Mouse (Mus musculus) CH12.LX (cell line): ENCODE measurements around the gene Gipc2. TPM values are rescaled to one million over a fixed set of nuclear protein-coding genes. Genes with fewer than 3 reads are reported as not detected.

Experiments
- DNase-seq: peaks from one replicate; pipeline ENCODE4 v3.0.0-alpha.2; 2013; ENCODE audit errors: extremely low read depth
- H3K27ac ChIP-seq: 2 replicates; pipeline ENCODE4 v1.5.1; 2012; ENCODE audit warnings: low read depth, mild to moderate bottlenecking, control low read depth, moderate library complexity; ENCODE audit not compliant: insufficient read depth
- H3K27me3 ChIP-seq: replicated peaks from 2 replicates; pipeline ENCODE3; 2012; ENCODE audit warnings: inconsistent platforms
- H3K36me3 ChIP-seq, 2 experiments: replicated peaks in 1 of 2; 2 replicates each; pipeline versions ENCODE3 to v1.6.1; 2012; ENCODE audit warnings: inconsistent platforms in 1 of 2, low read length in 1 of 2, mild to moderate bottlenecking in 1 of 2, mixed read lengths in 1 of 2, moderate library complexity in 1 of 2; ENCODE audit not compliant: control insufficient read depth in 1 of 2, insufficient read depth in 1 of 2
- H3K4me1 ChIP-seq, 2 experiments: 2 replicates each; pipeline ENCODE4 v1.6.1; 2012; ENCODE audit warnings: inconsistent platforms in 1 of 2, moderate library complexity in 1 of 2; ENCODE audit not compliant: insufficient read depth in 2 of 2, control insufficient read depth in 1 of 2
- H3K4me2 ChIP-seq: 2 replicates; pipeline ENCODE4 v1.6.1; 2012; ENCODE audit warnings: low read depth, mild to moderate bottlenecking, control low read depth; ENCODE audit not compliant: poor library complexity, insufficient read depth, severe bottlenecking
- H3K4me3 ChIP-seq, 3 experiments: fragments of 150-350 bp in 1 of 3; sonication (generic) in 1 of 3; replicated peaks in 1 of 3; 2 replicates each; pipeline versions ENCODE3 to v1.5.1; 2011 to 2012; ENCODE audit warnings: low read depth in 2 of 3, low read length in 2 of 3, mild to moderate bottlenecking in 2 of 3, moderate library complexity in 2 of 3, control low read depth in 1 of 3, improper control_type of control experiment in 1 of 3, inconsistent platforms in 1 of 3, mixed read lengths in 1 of 3; ENCODE audit not compliant: poor library complexity in 1 of 3
- H3K79me2 ChIP-seq: replicated peaks from 2 replicates; pipeline ENCODE4 v1.6.1; 2012; ENCODE audit warnings: mild to moderate bottlenecking, moderate library complexity; ENCODE audit not compliant: control insufficient read depth, poor library complexity, insufficient read depth, severe bottlenecking; ENCODE audit errors: extremely low read depth
- H3K9ac ChIP-seq: 2 replicates; pipeline ENCODE4 v1.6.1; 2012; ENCODE audit warnings: low read depth, mild to moderate bottlenecking, control low read depth, moderate library complexity; ENCODE audit not compliant: insufficient read depth
- H3K9me3 ChIP-seq: replicated peaks from 2 replicates; pipeline ENCODE3; 2012; ENCODE audit warnings: low read length, inconsistent platforms, mixed read lengths
- BHLHE40 ChIP-seq: IDR thresholded peaks from 2 replicates; pipeline ENCODE4 v1.6.1; 2011; ENCODE audit warnings: mild to moderate bottlenecking, low read depth, low read length, improper control_type of control experiment
- CHD1 ChIP-seq: IDR thresholded peaks from 2 replicates; pipeline ENCODE4 v1.6.1; 2012; ENCODE audit warnings: low read depth, low read length, improper control_type of control experiment, inconsistent platforms
- CHD2 ChIP-seq: IDR thresholded peaks from 2 replicates; pipeline ENCODE4 v1.6.1; 2011; ENCODE audit warnings: low read length, improper control_type of control experiment
- EP300 ChIP-seq: IDR thresholded peaks from 2 replicates; pipeline ENCODE4 v1.6.1; 2011; ENCODE audit warnings: low read length, improper control_type of control experiment
- HCFC1 ChIP-seq: IDR thresholded peaks from 2 replicates; pipeline ENCODE4 v1.6.1; 2012; ENCODE audit warnings: low read depth, mild to moderate bottlenecking, inconsistent platforms, low read length, improper control_type of control experiment
- MAFK ChIP-seq: IDR thresholded peaks from 2 replicates; pipeline ENCODE4 v1.6.1; 2011; ENCODE audit warnings: low read length, improper control_type of control experiment; ENCODE audit not compliant: insufficient replicate concordance
- MAX ChIP-seq: IDR thresholded peaks from 2 replicates; pipeline ENCODE4 v1.6.1; 2011; ENCODE audit warnings: low read length, improper control_type of control experiment
- MAZ ChIP-seq: IDR thresholded peaks from 2 replicates; pipeline ENCODE4 v1.6.1; 2012; ENCODE audit warnings: low read depth, mild to moderate bottlenecking, inconsistent platforms, low read length, improper control_type of control experiment, moderate library complexity
- MXI1 ChIP-seq: IDR thresholded peaks from 2 replicates; pipeline ENCODE4 v1.6.1; 2011; ENCODE audit warnings: mild to moderate bottlenecking, low read depth, low read length, improper control_type of control experiment
- MYC ChIP-seq: IDR thresholded peaks from 2 replicates; pipeline ENCODE4 v1.6.1; 2011; ENCODE audit warnings: low read depth, mild to moderate bottlenecking, improper control_type of control experiment, low read length
- NELFE ChIP-seq: IDR thresholded peaks from 2 replicates; pipeline ENCODE4 v1.6.1; 2011; ENCODE audit warnings: low read depth, low read length, improper control_type of control experiment
- PAX5 ChIP-seq: IDR thresholded peaks from 2 replicates; pipeline ENCODE4 v1.6.1; 2012; ENCODE audit warnings: low read length, inconsistent platforms, mixed read lengths
- POLR2A ChIP-seq: IDR thresholded peaks from 2 replicates; pipeline ENCODE4 v1.6.1; 2011; ENCODE audit warnings: low read depth, mild to moderate bottlenecking, improper control_type of control experiment, low read length
- POLR2AphosphoS2 ChIP-seq: IDR thresholded peaks from 2 replicates; pipeline ENCODE4 v1.6.1; 2011; ENCODE audit warnings: low read depth, low read length, improper control_type of control experiment
- RAD21 ChIP-seq: IDR thresholded peaks from 2 replicates; pipeline ENCODE4 v1.6.1; 2011; ENCODE audit warnings: low read depth, mild to moderate bottlenecking, low read length, improper control_type of control experiment, moderate library complexity
- SIN3A ChIP-seq: IDR thresholded peaks from 2 replicates; pipeline ENCODE4 v1.6.1; 2012; ENCODE audit warnings: low read length, improper control_type of control experiment, inconsistent platforms
- SMC3 ChIP-seq: IDR thresholded peaks from 2 replicates; pipeline ENCODE4 v1.6.1; 2011; ENCODE audit warnings: low read depth, low read length, improper control_type of control experiment
- TCF12 ChIP-seq: IDR thresholded peaks from 2 replicates; pipeline ENCODE4 v1.6.1; 2014; ENCODE audit warnings: low read depth, mild to moderate bottlenecking, inconsistent platforms, low read length, improper control_type of control experiment
- USF2 ChIP-seq: conservative IDR thresholded peaks from 2 replicates; pipeline ENCODE4 v1.6.1; 2011; ENCODE audit warnings: low read depth, low read length, improper control_type of control experiment
- ZNF384 ChIP-seq: IDR thresholded peaks from 2 replicates; pipeline ENCODE4 v1.6.1; 2012; ENCODE audit warnings: low read depth, low read length, improper control_type of control experiment, inconsistent platforms
- dilution Hi-C: fragments of 300-500 bp; cut with MboI; formaldehyde crosslinking; loops from 2 replicates; pipeline ENCODE4 v1.14.3; 2020; ENCODE audit warnings: low sequenced_read_pairs; ENCODE audit not compliant: extremely low pct_unique_long_range_greater_than_20kb, extremely low pct_ligation_motif_present
- in situ Hi-C: fragments of 300-500 bp; cut with MboI; formaldehyde crosslinking; loops from 3 replicates; pipeline ENCODE4 v1.14.3; 2019; ENCODE audit warnings: low sequenced_read_pairs, low pct_ligation_motif_present, low pct_unique_long_range_greater_than_20kb, mixed read lengths
- polyA plus RNA-seq: library from polyadenylated mRNA; unstranded; fragments of >175 nt; gene quantifications from 2 replicates; pipeline ENCODE4 v1.2.1, GENCODE M21; 2012; ENCODE audit warnings: low read depth; ENCODE audit not compliant: insufficient read length
- total RNA-seq, 2 experiments: library from RNA; depleted of rRNA; stranded (reverse); fragments of 300-350 nt in 1 of 2; fragments of >200 nt in 1 of 2; gene quantifications; 2 replicates each; pipeline ENCODE4 v1.2.3; 2012 to 2014

The Gipc2 gene
- total and polyA plus RNA-seq, 3 experiments, result 0.24 to 1.2 (median 0.38) TPM

DNA sequence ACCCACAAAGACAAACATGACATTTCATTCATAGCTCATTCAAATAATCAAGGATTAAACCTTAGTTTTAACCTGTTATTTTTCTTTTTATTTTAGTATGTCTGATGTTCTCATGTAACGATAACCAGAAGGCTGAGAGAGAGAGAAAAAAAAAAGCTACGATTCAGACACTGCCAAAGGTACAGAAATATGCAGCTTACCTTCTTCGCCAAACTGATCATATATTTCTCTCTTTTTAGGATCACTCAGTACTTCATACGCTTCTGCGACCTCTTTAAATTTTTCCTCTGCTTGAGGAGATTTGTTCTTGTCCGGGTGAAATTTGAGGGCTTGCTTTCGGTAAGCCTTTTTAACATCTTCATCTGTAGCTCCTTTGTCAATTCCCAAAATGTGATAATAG lies 27.1 kb upstream of the Gipc2 start:
- Histone ChIP-seq H3K4me1 (peaks cover 11 to 45% of the 10 kb centered on the region in 2 experiments), H3K79me2 (peaks cover 19% of the 10 kb centered on the region), H3K27ac (no peak overlapping the region; the same call in 1 of the 2 replicates), H3K36me3 (peaks cover 0 to 3% of the 10 kb centered on the region in 2 experiments), H3K4me3 (peak overlapping the region; percentile 62 to 70 (median 64)), H3K9ac (peak overlapping the region; percentile 99), H3K9me3 (no peaks in the 10 kb centered on the region), H3K27me3 (peaks cover 2% of the 10 kb centered on the region), H3K4me2 (peak overlapping the region; percentile 91)
- no peak for DNase-seq
- in situ Hi-C loops (loop anchor here (5.0 kb wide), 1 partner anchor 71 kb away; no protein-coding TSS in a partner anchor), dilution Hi-C loops (no loop called here)
- TF ChIP-seq HCFC1 (no peak), MAZ (no peak), BHLHE40 (no peak), ZNF384 (peak; percentile 67), PAX5 (no peak), MYC (no peak), SIN3A (0 out of 2 replicates have a peak, but pooled peaks have one; percentile 7), SMC3 (no peak), USF2 (no peak), MAFK (no peak), MAX (no peak)

DNA sequence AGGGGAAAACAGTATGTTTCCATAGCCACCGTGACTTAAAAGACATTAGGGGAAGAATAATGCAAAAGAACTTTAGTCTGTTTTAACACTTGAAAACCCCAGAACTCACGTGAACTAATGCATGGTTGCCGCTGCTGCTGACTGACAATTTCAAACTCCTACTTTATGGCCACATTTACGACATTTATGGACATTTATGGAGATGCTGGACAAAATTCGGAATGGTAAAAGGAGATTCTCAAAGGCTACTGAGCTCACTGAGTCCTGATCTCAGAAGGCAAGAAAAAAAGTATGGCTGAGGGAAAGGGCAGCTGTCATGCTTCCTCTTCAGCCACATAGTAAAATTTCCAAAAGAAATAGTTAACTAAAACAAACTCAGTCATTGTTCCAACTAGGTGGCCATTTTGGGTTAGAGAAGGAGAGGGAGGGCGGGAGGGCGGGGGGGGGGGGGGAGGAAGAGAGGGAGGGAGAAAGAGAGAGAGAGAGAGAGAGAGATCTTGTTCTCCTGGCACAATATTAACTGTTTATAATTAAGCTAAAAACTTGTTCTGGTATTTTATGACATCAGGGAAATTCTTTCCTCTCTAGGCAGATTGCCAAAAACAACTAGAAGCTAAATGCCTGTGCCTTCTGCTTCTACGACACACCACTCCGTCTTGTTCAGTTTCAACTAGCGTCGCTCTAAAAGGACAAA lies 26.4 kb upstream of the Gipc2 start:
- TF ChIP-seq POLR2A (0 out of 2 replicates have a peak, but pooled peaks have one; percentile 1), TCF12 (0 out of 2 replicates have a peak, but pooled peaks have one; percentile 44), HCFC1 (peak; percentile 37), EP300 (peak; percentile 30), USF2 (0 out of 2 replicates have a peak, but pooled peaks have one; percentile 5), CHD2 (no peak), MXI1 (peak; percentile 70), MYC (0 out of 2 replicates have a peak, but pooled peaks have one; percentile 35), MAZ (peak; percentile 88), SIN3A (0 out of 2 replicates have a peak, but pooled peaks have one; percentile 27), MAX (0 out of 2 replicates have a peak, but pooled peaks have one; percentile 27), CHD1 (peak; percentile 78), MAFK (no peak), BHLHE40 (peak; percentile 92), POLR2AphosphoS2 (no peak), RAD21 (no peak), NELFE (peak; percentile 55; the same call in 1 of the 2 replicates)
- Histone ChIP-seq H3K4me3 (peak overlapping the region; percentile 62 to 89 (median 70)), H3K27me3 (peaks cover 2% of the 10 kb centered on the region), H3K4me1 (peaks cover 9 to 43% of the 10 kb centered on the region in 2 experiments), H3K4me2 (peak overlapping the region; percentile 47), H3K36me3 (peaks cover 0 to 3% of the 10 kb centered on the region in 2 experiments), H3K9ac (peak overlapping the region; percentile 99), H3K27ac (peak overlapping the region; percentile 14; the same call in 1 of the 2 replicates), H3K9me3 (no peaks in the 10 kb centered on the region), H3K79me2 (peaks cover 22% of the 10 kb centered on the region)
- dilution Hi-C loops, result no loop called here
- peak; percentile 68 for DNase-seq
- in situ Hi-C loops, result loop anchor here (5.0 kb wide), 1 partner anchor 70 kb away; no protein-coding TSS in a partner anchor
